Mouse (Mus musculus) stomach, embryonic 14.5 days (tissue): ENCODE results near the gene Tns1. TPM values are rescaled to one million over a fixed set of nuclear protein-coding genes. Genes with fewer than 3 reads are reported as not detected.

Experiments used
- ATAC-seq: fragments of 200-750 bp; cut with Nextera tagmentation; 2 replicates; pipeline ENCODE4 v1.8.0; 2017; ENCODE audit warnings: low read depth, moderate TSS enrichment; ENCODE audit not compliant: insufficient number of reproducible peaks, insufficient read depth, low FRiP score
- H3K27ac ChIP-seq: fragments of 300-500 bp; sonication (generic); 2 replicates; pipeline ENCODE4 v1.5.1; 2014; ENCODE audit warnings: mild to moderate bottlenecking, low read length, moderate library complexity, mixed read lengths
- H3K27me3 ChIP-seq: fragments of 300-500 bp; sonication (generic); 2 replicates; pipeline ENCODE4 v1.6.1; 2014; ENCODE audit warnings: low read length, control low read depth, mixed read lengths; ENCODE audit not compliant: control insufficient read depth, insufficient read depth
- H3K36me3 ChIP-seq: fragments of 300-500 bp; sonication (generic); 2 replicates; pipeline ENCODE4 v1.6.1; 2014; ENCODE audit warnings: mild to moderate bottlenecking, control low read depth, low read length, moderate library complexity, mixed read lengths; ENCODE audit not compliant: control insufficient read depth, insufficient read depth
- H3K4me1 ChIP-seq: fragments of 300-500 bp; sonication (generic); 2 replicates; pipeline ENCODE4 v1.6.1; 2014; ENCODE audit warnings: low read length, control low read depth, mixed read lengths; ENCODE audit not compliant: control insufficient read depth, insufficient read depth
- H3K4me2 ChIP-seq: fragments of 300-500 bp; sonication (generic); replicated peaks from 2 replicates; pipeline ENCODE4 v1.6.1; 2014; ENCODE audit warnings: low read depth, low read length, control low read depth
- H3K4me3 ChIP-seq: fragments of 300-500 bp; sonication (generic); 2 replicates; pipeline ENCODE4 v1.5.1; 2014; ENCODE audit warnings: low read depth, low read length, control low read depth
- H3K9ac ChIP-seq: fragments of 300-500 bp; sonication (generic); replicated peaks from 2 replicates; pipeline ENCODE4 v1.6.1; 2014; ENCODE audit warnings: low read depth, mild to moderate bottlenecking, control low read depth, low read length, moderate library complexity, mixed read lengths
- H3K9me3 ChIP-seq: fragments of 300-500 bp; sonication (generic); 2 replicates; pipeline ENCODE4 v1.6.1; 2016; ENCODE audit warnings: low read depth, low read length, control low read depth; ENCODE audit not compliant: control insufficient read depth
- WGBS: fragments of 180-500 bp; shearing (Covaris S2); extraction: QIAGEN DNeasy Blood & Tissue Kit; methylation state at CpG from one replicate; pipeline ENCODE4 v1.1.7; 2014; 5-methylcytosine and 5-hydroxymethylcytosine counted together
- polyA plus RNA-seq: library from polyadenylated mRNA; unstranded; fragments of >200 nt; fragmentation: Nextera tagmentation; extraction: Ambion mirVana; gene quantifications from 2 replicates; pipeline ENCODE4 v1.2.1, GENCODE M21; 2014

Gene Tns1
- polyA plus RNA-seq, 1 experiment from 2014 or later: 35.3 TPM

- Histone ChIP-seq H3K36me3 (peaks cover 5% of the 10 kb centered on the region), H3K27me3 (no peaks in the 10 kb centered on the region), H3K4me1 (peaks cover 28% of the 10 kb centered on the region; the same call in 1 of the 2 replicates), H3K4me3 (no peak overlapping the region), H3K27ac (no peak overlapping the region), H3K9ac (no peak overlapping the region), H3K9me3 (no peaks in the 10 kb centered on the region), H3K4me2 (no peak overlapping the region)
- 75% methylated on average over 7 of the region's 7 CpGs for WGBS
- ATAC-seq: no peak
Observed at GRCm38 (mm10) chr1:73946701-73947100, 177.5 kb downstream of the Tns1 start.

- Histone ChIP-seq H3K9ac (no peak overlapping the region), H3K9me3 (no peaks in the 10 kb centered on the region), H3K4me2 (no peak overlapping the region), H3K27ac (peak overlapping the region; percentile 90), H3K4me1 (peaks cover 28% of the 10 kb centered on the region; the same call in 1 of the 2 replicates), H3K36me3 (no peaks in the 10 kb centered on the region), H3K4me3 (no peak overlapping the region), H3K27me3 (no peaks in the 10 kb centered on the region)
- peak; percentile 20; the same call in 1 of the 2 replicates for ATAC-seq
- WGBS: 81% methylated on average over 3 of the region's 3 CpGs
Observed at GRCm38 (mm10) chr1:73944393-73944792, 179.9 kb downstream of the Tns1 start.

GRCm38 (mm10) chr1:73943667-73944289, 180.5 kb downstream of the Tns1 start:
- WGBS: 56% methylated on average over 9 of the region's 9 CpGs
- peak; percentile 67; the same call in 1 of the 2 replicates for ATAC-seq
- peaks cover 28% of the 10 kb centered on the region; the same call in 1 of the 2 replicates for H3K4me1 ChIP-seq
- H3K9me3 ChIP-seq: no peaks in the 10 kb centered on the region
- H3K9ac ChIP-seq: no peak overlapping the region
- H3K36me3 ChIP-seq: no peaks in the 10 kb centered on the region; the same call in 1 of the 2 replicates
- no peaks in the 10 kb centered on the region for H3K27me3 ChIP-seq
- H3K4me3 ChIP-seq: no peak overlapping the region
- no peak overlapping the region for H3K4me2 ChIP-seq
- H3K27ac ChIP-seq: peak overlapping the region; percentile 90

- Histone ChIP-seq H3K4me3 (no peak overlapping the region), H3K4me1 (peaks cover 28% of the 10 kb centered on the region; the same call in 1 of the 2 replicates), H3K9me3 (no peaks in the 10 kb centered on the region), H3K27ac (peak overlapping the region; percentile 90), H3K36me3 (peaks cover 4% of the 10 kb centered on the region; the same call in 1 of the 2 replicates), H3K4me2 (no peak overlapping the region), H3K9ac (no peak overlapping the region), H3K27me3 (no peaks in the 10 kb centered on the region)
- no peak; the same call in 1 of the 2 replicates for ATAC-seq
- 74% methylated on average over 5 of the region's 5 CpGs for WGBS
Observed at GRCm38 (mm10) chr1:73943255-73943654, 181.0 kb downstream of the Tns1 start.

- Histone ChIP-seq H3K4me1 (peaks cover 28% of the 10 kb centered on the region; the same call in 1 of the 2 replicates), H3K9ac (no peak overlapping the region), H3K4me2 (no peak overlapping the region), H3K9me3 (no peaks in the 10 kb centered on the region), H3K4me3 (no peak overlapping the region), H3K36me3 (peaks cover 6% of the 10 kb centered on the region; the same call in 1 of the 2 replicates), H3K27ac (peak overlapping the region; percentile 58; the same call in 1 of the 2 replicates), H3K27me3 (no peaks in the 10 kb centered on the region)
- 0 out of 2 replicates have a peak, but pooled peaks have one; percentile 30 for ATAC-seq
- 53% methylated on average over 2 of the region's 2 CpGs for WGBS
Observed at GRCm38 (mm10) chr1:73942243-73942642, 182.0 kb downstream of the Tns1 start.

- no peaks in the 10 kb centered on the region for H3K9me3 ChIP-seq
- ATAC-seq: no peak
- no peak overlapping the region for H3K4me2 ChIP-seq
- peak overlapping the region; percentile 58; the same call in 1 of the 2 replicates for H3K27ac ChIP-seq
- H3K4me1 ChIP-seq: peaks cover 28% of the 10 kb centered on the region; the same call in 1 of the 2 replicates
- H3K4me3 ChIP-seq: no peak overlapping the region
- H3K27me3 ChIP-seq: no peaks in the 10 kb centered on the region
- peaks cover 6% of the 10 kb centered on the region for H3K36me3 ChIP-seq
- no peak overlapping the region for H3K9ac ChIP-seq
- 76% methylated on average over 9 of the region's 9 CpGs for WGBS
Observed at GRCm38 (mm10) chr1:73941697-73942096, 182.6 kb downstream of the Tns1 start.

- no peaks in the 10 kb centered on the region for H3K9me3 ChIP-seq
- H3K9ac ChIP-seq: no peak overlapping the region
- 79% methylated on average over 9 of the region's 9 CpGs for WGBS
- no peaks in the 10 kb centered on the region for H3K27me3 ChIP-seq
- no peak for ATAC-seq
- H3K4me1 ChIP-seq: peaks cover 28% of the 10 kb centered on the region; the same call in 1 of the 2 replicates
- no peak overlapping the region for H3K27ac ChIP-seq
- H3K4me3 ChIP-seq: no peak overlapping the region
- no peak overlapping the region for H3K4me2 ChIP-seq
- H3K36me3 ChIP-seq: peaks cover 6% of the 10 kb centered on the region
Observed at GRCm38 (mm10) chr1:73940491-73941204, 183.6 kb downstream of the Tns1 start.

GRCm38 (mm10) chr1:73938597-73938996, 185.7 kb downstream of the Tns1 start:
- Histone ChIP-seq H3K27me3 (no peaks in the 10 kb centered on the region), H3K9ac (no peak overlapping the region), H3K4me3 (no peak overlapping the region), H3K9me3 (no peaks in the 10 kb centered on the region), H3K36me3 (peaks cover 6% of the 10 kb centered on the region), H3K4me1 (peaks cover 16% of the 10 kb centered on the region; the same call in 1 of the 2 replicates), H3K27ac (no peak overlapping the region), H3K4me2 (no peak overlapping the region)
- 61% methylated on average over 10 of the region's 10 CpGs for WGBS
- ATAC-seq: no peak
